Mouse (Mus musculus) G1E (cell line): ENCODE measurements around the gene 1700001O22Rik. TPM values are rescaled to one million over a fixed set of nuclear protein-coding genes. Genes with fewer than 3 reads are reported as not detected.

ENCODE experiments used
- ATAC-seq: 2 replicates; pipeline ENCODE4 v1.8.0; 2016; ENCODE audit warnings: mild to moderate bottlenecking; ENCODE audit not compliant: insufficient number of reproducible peaks, poor library complexity, low FRiP score, severe bottlenecking; ENCODE audit errors: extremely low read depth
- DNase-seq: peaks from one replicate; pipeline ENCODE4 v3.0.0; 2012; ENCODE audit warnings: low spot score
- H3K27me3 ChIP-seq: 2 replicates; pipeline ENCODE4 v1.6.1; 2012; ENCODE audit warnings: mild to moderate bottlenecking, low read length, inconsistent platforms; ENCODE audit not compliant: insufficient read depth
- H3K36me3 ChIP-seq: replicated peaks from 2 replicates; pipeline ENCODE3; 2012; ENCODE audit warnings: mild to moderate bottlenecking, inconsistent platforms
- H3K4me1 ChIP-seq: 2 replicates; pipeline ENCODE4 v1.6.1; 2012; ENCODE audit warnings: low read depth, low read length, inconsistent platforms, mixed read lengths; ENCODE audit not compliant: insufficient read depth
- H3K4me3 ChIP-seq: 2 replicates; pipeline ENCODE4 v1.5.1; 2012; ENCODE audit warnings: low read depth, mild to moderate bottlenecking, inconsistent platforms, low read length, moderate library complexity, mixed read lengths
- H3K9me3 ChIP-seq: replicated peaks from 2 replicates; pipeline ENCODE4 v1.6.1; 2012; ENCODE audit warnings: inconsistent platforms
- CTCF ChIP-seq: IDR thresholded peaks from 2 replicates; pipeline ENCODE4 v1.5.1; 2012; ENCODE audit warnings: low read depth, low read length, inconsistent platforms, mixed read lengths
- GATA1 ChIP-seq: IDR thresholded peaks from 2 replicates; pipeline ENCODE4 v1.6.1; 2012; ENCODE audit warnings: borderline replicate concordance, low read length, inconsistent platforms, mixed read lengths
- GATA2 ChIP-seq: IDR thresholded peaks from 2 replicates; pipeline ENCODE4 v1.6.1; 2012; ENCODE audit warnings: low read depth, low read length, inconsistent platforms, borderline replicate concordance
- POLR2AphosphoS5 ChIP-seq: IDR thresholded peaks from 2 replicates; pipeline ENCODE4 v1.6.1; 2012; ENCODE audit warnings: low read depth, low read length, inconsistent platforms; ENCODE audit not compliant: insufficient replicate concordance
- TAL1 ChIP-seq: conservative IDR thresholded peaks from 2 replicates; pipeline ENCODE4 v1.6.1; 2012; ENCODE audit warnings: low read depth, low read length, inconsistent platforms, mixed read lengths
- polyA plus RNA-seq: library from polyadenylated mRNA; stranded (reverse); fragments of >175 nt; gene quantifications from 2 replicates; pipeline ENCODE4 v1.2.3, GENCODE M21; 2012
- total RNA-seq, 2 experiments: library from RNA; stranded (forward) in 1 of 2; stranded (reverse) in 1 of 2; fragments of 200-1000 nt in 1 of 2; fragments of >200 nt in 1 of 2; fragmentation: Nextera tagmentation in 1 of 2; gene quantifications; 2 replicates each; pipeline ENCODE4 v1.2.3; 2014 to 2017

Gene 1700001O22Rik
- total and polyA plus RNA-seq, 3 experiments = 0.33 TPM; not detected in 2

DNA sequence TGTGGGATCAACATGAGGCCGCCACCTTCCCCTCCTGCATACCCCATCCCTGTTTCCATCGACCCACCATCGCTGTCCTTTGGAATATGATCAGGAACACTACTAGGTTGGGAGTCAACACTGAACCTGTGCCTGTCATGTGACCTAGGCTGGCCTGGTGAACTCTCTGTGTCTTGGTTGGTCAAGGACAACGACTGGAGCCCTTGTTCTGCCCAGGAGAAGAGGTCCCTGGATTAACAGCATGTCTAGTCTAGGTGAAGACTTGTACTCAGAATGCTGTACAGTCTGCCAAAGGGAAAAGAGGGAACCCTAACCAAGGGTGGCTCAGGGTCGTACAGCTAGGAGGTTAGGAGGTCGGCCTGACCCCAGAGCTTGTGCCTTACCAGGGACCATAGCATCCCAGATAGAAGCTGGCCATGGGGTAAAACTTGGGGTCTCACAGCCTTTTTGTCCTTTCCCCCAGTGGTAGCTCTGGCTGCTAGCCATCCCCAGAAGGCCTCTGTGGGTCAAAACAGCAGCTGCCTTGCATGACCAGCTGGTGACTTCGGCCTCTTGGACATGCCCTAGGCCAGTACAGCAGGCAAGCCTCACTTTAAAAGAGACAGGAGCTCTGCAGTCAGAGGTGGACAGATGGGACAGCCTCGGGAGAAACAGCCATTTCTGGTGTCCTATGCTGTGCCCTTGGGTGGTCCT is 30.0 kb downstream of the 1700001O22Rik start:
- H3K36me3 ChIP-seq = peaks cover 2% of the 10 kb centered on the region
- ATAC-seq (no peak), DNase-seq (no peak)
- H3K4me1 ChIP-seq = peaks cover 74% of the 10 kb centered on the region
- peak overlapping the region; percentile 72; the same call in 1 of the 2 replicates for H3K4me3 ChIP-seq
- TF ChIP-seq GATA1 (no peak), GATA2 (no peak), TAL1 (no peak), CTCF (no peak), POLR2AphosphoS5 (no peak)
- H3K9me3 ChIP-seq = no peaks in the 10 kb centered on the region
- no peaks in the 10 kb centered on the region for H3K27me3 ChIP-seq

DNA sequence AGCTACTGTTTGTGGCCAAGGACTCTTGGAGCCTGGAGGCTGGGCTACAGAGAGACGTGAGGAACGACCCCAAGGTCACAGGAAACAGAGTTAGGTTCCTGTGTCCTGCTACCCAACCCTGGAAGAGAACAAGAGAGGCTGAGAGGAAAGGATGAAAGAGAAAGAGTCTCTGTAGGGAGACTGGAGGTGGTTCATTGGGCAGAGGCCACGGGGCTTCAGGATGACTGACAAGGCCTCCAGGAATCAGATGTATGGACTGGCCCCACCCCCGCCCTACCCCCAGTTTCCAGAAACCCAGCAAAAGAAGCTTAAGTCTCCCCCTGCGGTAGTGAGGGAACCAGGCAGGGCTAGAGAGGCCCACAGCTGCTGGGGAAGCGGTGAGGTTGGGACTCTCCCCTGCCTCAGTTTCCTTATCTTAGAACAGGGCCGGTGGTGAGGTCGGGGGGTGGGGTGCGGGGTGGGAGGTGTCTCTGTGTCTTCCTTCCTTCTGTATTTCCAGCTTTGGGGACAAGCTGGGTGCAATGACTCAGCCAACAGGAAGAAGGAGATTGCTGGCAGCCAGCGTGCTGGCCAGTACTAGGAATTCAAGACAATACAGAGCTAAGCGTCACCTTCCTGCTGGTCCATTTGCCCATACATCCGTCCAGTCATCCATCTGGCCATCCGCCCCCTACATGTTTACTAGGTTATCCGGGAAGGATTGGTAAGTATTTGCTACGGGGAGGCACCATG is 30.7 kb downstream of the 1700001O22Rik start:
- peaks cover 77% of the 10 kb centered on the region for H3K4me1 ChIP-seq
- H3K36me3 ChIP-seq = peaks cover 2% of the 10 kb centered on the region
- DNase-seq (peak; percentile 80), ATAC-seq (peak; percentile 38)
- H3K27me3 ChIP-seq = peaks cover 3% of the 10 kb centered on the region; the same call in 1 of the 2 replicates
- peak overlapping the region; percentile 72; the same call in 1 of the 2 replicates for H3K4me3 ChIP-seq
- no peaks in the 10 kb centered on the region for H3K9me3 ChIP-seq
- no peak for TF ChIP-seq GATA2
- TF ChIP-seq POLR2AphosphoS5 = no peak
- no peak for TF ChIP-seq TAL1
- TF ChIP-seq CTCF = no peak
- TF ChIP-seq GATA1 = no peak

GRCm38 (mm10) chr2:30771806-30772460 is 31.5 kb downstream of the 1700001O22Rik start:
- peaks cover 11% of the 10 kb centered on the region for H3K27me3 ChIP-seq
- ATAC-seq (peak; percentile 72), DNase-seq (peak; percentile 87)
- TF ChIP-seq TAL1 (peak; percentile 78), GATA1 (no peak), POLR2AphosphoS5 (no peak), GATA2 (no peak), CTCF (no peak)
- H3K4me1 ChIP-seq = peaks cover 77% of the 10 kb centered on the region
- H3K9me3 ChIP-seq = no peaks in the 10 kb centered on the region
- peak overlapping the region; percentile 72 for H3K4me3 ChIP-seq
- H3K36me3 ChIP-seq = peaks cover 2% of the 10 kb centered on the region

DNA sequence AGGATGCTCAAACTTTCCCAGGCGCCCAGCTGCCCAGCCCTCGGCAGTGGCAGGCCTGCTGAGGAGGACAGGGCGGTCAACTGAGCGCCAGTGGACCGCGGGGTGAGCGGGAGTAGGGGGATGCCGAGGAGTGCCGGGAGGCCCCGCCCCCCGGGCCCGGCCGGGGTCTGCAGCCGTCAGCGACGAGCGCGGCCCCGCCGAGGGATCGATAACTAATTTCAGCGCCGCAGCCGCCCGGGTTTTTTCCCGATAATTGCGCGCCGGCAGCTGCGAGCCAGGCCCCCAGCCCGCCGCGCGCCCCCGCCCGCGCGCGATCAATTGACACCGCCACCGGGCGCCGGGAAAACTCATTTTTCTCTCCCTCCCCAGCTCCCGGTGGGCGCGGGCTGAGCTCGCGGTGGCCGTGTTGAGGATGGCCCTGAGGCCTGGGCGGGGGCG is 32.1 kb downstream of the 1700001O22Rik start:
- Histone ChIP-seq H3K27me3 (peaks cover 16% of the 10 kb centered on the region), H3K4me1 (peaks cover 80% of the 10 kb centered on the region), H3K36me3 (peaks cover 2% of the 10 kb centered on the region), H3K9me3 (no peaks in the 10 kb centered on the region), H3K4me3 (peak overlapping the region; percentile 72)
- ATAC-seq (no peak), DNase-seq (peak; percentile 34)
- TF ChIP-seq TAL1 (no peak), GATA1 (no peak), CTCF (no peak), POLR2AphosphoS5 (no peak), GATA2 (no peak)

- Histone ChIP-seq H3K36me3 (peaks cover 2% of the 10 kb centered on the region), H3K9me3 (peaks cover 5% of the 10 kb centered on the region), H3K4me3 (no peak overlapping the region; the same call in 1 of the 2 replicates), H3K27me3 (peaks cover 21% of the 10 kb centered on the region), H3K4me1 (peaks cover 75% of the 10 kb centered on the region)
- TF ChIP-seq POLR2AphosphoS5 (no peak), TAL1 (no peak)
- ATAC-seq = no peak
- DNase-seq = peak; percentile 73
Observed at GRCm38 (mm10) chr2:30769187-30769586, 34.3 kb downstream of the 1700001O22Rik start.

GRCm38 (mm10) chr2:30768529-30768928 is 34.9 kb downstream of the 1700001O22Rik start:
- peaks cover 68% of the 10 kb centered on the region for H3K4me1 ChIP-seq
- no peak for DNase-seq
- H3K27me3 ChIP-seq = peaks cover 21% of the 10 kb centered on the region
- ATAC-seq = no peak
- no peak overlapping the region for H3K4me3 ChIP-seq
- TF ChIP-seq GATA1 (no peak), GATA2 (no peak), CTCF (no peak), TAL1 (no peak), POLR2AphosphoS5 (no peak)
- H3K9me3 ChIP-seq = peaks cover 5% of the 10 kb centered on the region
- no peaks in the 10 kb centered on the region for H3K36me3 ChIP-seq
